Mouse (Mus musculus) cerebellum, adult 2 months (tissue): ENCODE results near the gene Gm20517. TPM values are rescaled to one million over a fixed set of nuclear protein-coding genes. Genes with fewer than 3 reads are reported as not detected.
"Not testable (repeated sequence)": the region's sequence is repeated elsewhere in the genome, so short reads cannot be mapped to it uniquely, and the experiment has no call there.

Source experiments
- DNase-seq, 2 experiments: peaks; one replicate each; pipeline ENCODE4 v3.0.0; 2021
- H3K27ac ChIP-seq: fragments of 200-500 bp; 2 replicates; pipeline ENCODE4 v1.5.1; 2012; ENCODE audit warnings: low read length, control low read depth, inconsistent platforms; ENCODE audit not compliant: insufficient read depth
- H3K27me3 ChIP-seq: fragments of 200-500 bp; 2 replicates; pipeline ENCODE4 v1.6.1; 2012; ENCODE audit warnings: inconsistent platforms, mild to moderate bottlenecking, low read length, moderate library complexity; ENCODE audit not compliant: control insufficient read depth, insufficient read depth
- H3K4me1 ChIP-seq: fragments of 200-500 bp; 2 replicates; pipeline ENCODE4 v1.6.1; 2011; ENCODE audit warnings: low read length; ENCODE audit not compliant: control insufficient read depth, insufficient read depth
- H3K4me3 ChIP-seq: fragments of 200-500 bp; replicated peaks from 2 replicates; pipeline ENCODE3; 2011; ENCODE audit warnings: mild to moderate bottlenecking, low read depth, low read length, control low read depth; ENCODE audit not compliant: insufficient read depth
- CTCF ChIP-seq: fragments of 200-500 bp; IDR thresholded peaks from 2 replicates; pipeline ENCODE4 v1.5.1; 2011; ENCODE audit warnings: low read depth, mild to moderate bottlenecking, control low read depth, low read length, moderate library complexity, borderline replicate concordance; ENCODE audit not compliant: insufficient read depth
- POLR2A ChIP-seq: fragments of 200-500 bp; IDR thresholded peaks from 2 replicates; pipeline ENCODE4 v1.6.1; 2011; ENCODE audit warnings: low read length, control low read depth, borderline replicate concordance; ENCODE audit not compliant: insufficient read depth
- WGBS: fragments of 180-500 bp; shearing (Covaris S2); methylation state at CpG from one replicate; pipeline ENCODE4 v1.1.7; 2018; 5-methylcytosine and 5-hydroxymethylcytosine counted together
- polyA plus RNA-seq: library from polyadenylated mRNA; depleted of rRNA; stranded (reverse); fragments of >200 nt; gene quantifications from 2 replicates; pipeline ENCODE4 v1.2.3, GENCODE M21; 2012

Gene Gm20517
- polyA plus RNA-seq, 1 experiment: 1.7 TPM

DNA sequence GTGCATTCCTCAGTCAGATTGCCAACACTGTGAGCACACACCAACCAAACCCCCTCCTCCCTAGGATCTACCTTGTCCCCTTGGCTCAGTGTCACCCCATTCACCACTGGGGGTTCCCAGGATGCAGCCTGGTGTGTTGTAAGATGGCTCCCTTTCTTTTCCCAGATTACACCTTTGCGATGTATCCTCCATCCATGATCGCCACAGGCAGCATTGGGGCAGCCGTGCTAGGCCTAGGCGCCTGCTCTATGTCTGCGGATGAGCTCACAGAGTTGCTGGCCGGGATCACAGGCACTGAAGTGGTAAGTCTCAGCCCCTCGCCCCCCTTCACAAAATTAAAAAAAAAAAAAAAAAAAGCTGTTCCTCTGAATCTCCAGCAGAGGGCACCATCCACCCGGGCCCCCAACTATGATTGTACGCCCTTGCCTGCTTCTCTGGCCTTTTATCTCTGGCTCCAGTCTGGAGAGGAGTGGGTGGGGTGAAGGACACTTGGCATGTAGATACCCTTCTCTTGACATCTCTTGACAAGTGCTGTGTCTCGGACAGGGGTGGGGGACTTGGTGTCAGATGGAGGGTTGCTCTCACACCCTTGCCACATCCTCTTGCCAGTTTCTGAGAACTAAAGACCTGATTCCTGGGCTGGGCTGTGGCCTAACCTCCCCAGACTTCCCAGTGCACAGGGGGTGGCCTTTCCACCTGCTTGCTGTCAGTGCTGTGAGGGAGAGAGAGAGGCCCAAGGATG is 13.4 kb upstream of the Gm20517 start:
- Histone ChIP-seq H3K4me1 (peaks cover 12% of the 10 kb centered on the region), H3K4me3 (no peak overlapping the region), H3K27me3 (no peaks in the 10 kb centered on the region), H3K27ac (no peak overlapping the region)
- TF ChIP-seq POLR2A (no peak), CTCF (peak; percentile 58)
- WGBS: 13% methylated on average over 10 of the region's 10 CpGs
- peak; percentile 22 to 48 for DNase-seq

- WGBS: 77% methylated on average over 10 of the region's 10 CpGs
- not testable (repeated sequence) for H3K27ac ChIP-seq, H3K27me3 ChIP-seq, H3K4me3 ChIP-seq
- peaks cover 12% of the 10 kb centered on the region for H3K4me1 ChIP-seq
- peak in 1 of 2 experiments; percentile 6 for DNase-seq
Observed at GRCm38 (mm10) chr17:47598580-47599304, 12.6 kb upstream of the Gm20517 start.

DNA sequence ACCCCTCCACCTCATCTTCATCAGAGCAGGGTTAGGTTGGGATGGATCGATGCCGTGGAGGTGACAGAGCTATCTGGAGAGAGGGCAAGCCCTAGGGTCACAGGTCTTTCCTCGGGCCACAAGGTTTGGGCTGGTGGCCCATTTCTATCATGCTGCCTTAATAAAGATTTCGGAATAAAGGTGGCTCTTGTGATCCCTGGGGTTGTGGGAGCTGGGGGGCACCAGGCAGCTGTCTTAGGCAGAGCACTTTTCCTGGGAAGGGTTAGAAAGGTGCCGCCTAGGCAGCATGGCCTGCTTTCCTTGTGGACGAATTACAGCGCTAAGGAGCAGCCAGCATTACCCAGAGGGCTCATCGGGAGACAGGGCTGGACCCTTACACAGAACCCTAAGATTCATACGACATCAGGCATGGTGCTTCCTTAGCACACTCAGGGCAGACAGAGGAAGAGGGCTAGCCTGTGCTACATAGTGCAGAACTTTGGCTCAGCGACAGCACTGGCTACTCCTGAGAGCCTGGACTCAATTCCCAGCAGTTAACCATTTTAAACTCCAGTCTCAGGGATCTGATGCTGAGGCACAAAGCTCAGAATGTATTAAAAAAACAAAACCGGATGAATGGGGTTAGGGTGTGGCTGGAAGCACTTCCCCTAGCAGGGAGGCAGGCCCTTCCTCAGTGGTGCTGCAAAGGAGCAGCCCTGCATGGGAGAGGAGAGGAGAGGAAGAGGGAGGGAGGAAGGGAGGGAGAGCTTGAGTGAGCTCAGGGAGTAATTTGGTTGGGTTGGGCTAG is 11.7 kb upstream of the Gm20517 start:
- no peaks in the 10 kb centered on the region for H3K27me3 ChIP-seq
- no peak overlapping the region for H3K4me3 ChIP-seq
- DNase-seq: no peak
- WGBS: 75% methylated on average over 11 of the region's 11 CpGs
- no peak for TF ChIP-seq CTCF
- no peak for TF ChIP-seq POLR2A
- H3K27ac ChIP-seq: no peak overlapping the region
- H3K4me1 ChIP-seq: peaks cover 7% of the 10 kb centered on the region

DNA sequence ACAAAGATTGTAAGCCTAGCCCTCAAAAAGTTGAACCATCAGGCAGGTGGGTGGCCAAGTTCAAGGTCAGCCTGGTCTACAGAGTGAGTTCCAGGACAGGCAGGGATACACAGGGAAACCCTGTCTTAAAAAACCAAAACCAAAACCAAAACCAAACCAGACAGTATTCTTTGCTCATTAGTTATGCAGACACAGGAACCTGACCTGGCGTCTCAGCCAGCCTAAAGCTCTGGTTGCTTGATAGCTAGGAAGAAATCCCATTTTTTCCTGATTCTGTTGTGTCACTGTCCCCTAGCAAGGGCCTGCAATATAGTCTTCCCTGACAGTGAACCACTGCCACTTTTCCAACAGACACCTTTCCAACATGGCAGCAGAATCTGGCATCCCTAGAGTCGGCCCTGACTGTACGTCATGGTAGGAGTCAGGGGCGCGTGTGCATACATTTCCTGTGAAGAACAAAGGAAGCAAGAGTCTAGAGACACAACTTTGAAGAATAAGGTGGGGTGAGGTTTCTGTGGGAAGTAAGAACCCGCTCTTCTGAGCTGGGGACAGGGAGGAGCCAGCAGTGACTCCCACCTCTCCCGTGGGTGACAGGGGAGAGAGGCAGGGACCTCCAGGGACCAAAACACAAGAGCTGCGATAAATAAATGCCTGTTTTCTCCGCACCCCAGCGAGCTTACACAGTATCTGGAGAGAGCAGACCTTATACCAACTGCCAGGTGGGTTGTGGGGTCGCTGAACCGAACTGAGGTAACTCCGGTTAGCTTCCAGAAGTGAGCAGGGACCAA is 10.6 kb upstream of the Gm20517 start:
- H3K4me3 ChIP-seq: no peak overlapping the region
- DNase-seq: no peak
- TF ChIP-seq CTCF: no peak
- no peak for TF ChIP-seq POLR2A
- 84% methylated on average over 13 of the region's 13 CpGs for WGBS
- H3K4me1 ChIP-seq: peaks cover 7% of the 10 kb centered on the region; the same call in 1 of the 2 replicates
- no peak overlapping the region for H3K27ac ChIP-seq
- no peaks in the 10 kb centered on the region for H3K27me3 ChIP-seq

DNA sequence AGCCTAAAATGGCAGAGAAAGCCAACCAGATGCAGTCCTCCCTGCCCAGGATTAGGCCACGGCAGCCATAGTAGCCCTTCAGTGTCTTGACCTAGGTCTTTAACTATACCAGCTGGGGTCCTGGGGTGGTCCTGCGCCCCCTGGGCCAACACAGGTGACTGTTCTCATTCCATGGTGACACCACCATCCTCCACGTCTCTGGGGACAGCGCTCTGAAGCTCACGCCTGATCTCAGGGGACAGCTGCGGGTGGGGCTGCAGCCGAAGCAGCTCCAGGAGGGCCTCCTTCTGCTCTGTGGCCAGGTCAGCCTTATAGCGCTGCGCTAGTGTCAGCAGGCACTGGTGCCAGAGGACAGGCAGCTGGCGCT is 10.0 kb upstream of the Gm20517 start:
- DNase-seq: no peak
- H3K27ac ChIP-seq: no peak overlapping the region
- H3K4me3 ChIP-seq: no peak overlapping the region
- 86% methylated on average over 10 of the region's 10 CpGs for WGBS
- H3K4me1 ChIP-seq: peaks cover 7% of the 10 kb centered on the region; the same call in 1 of the 2 replicates
- no peak for TF ChIP-seq POLR2A
- TF ChIP-seq CTCF: no peak
- no peaks in the 10 kb centered on the region for H3K27me3 ChIP-seq

- 90% methylated on average over 11 of the region's 11 CpGs for WGBS
- TF ChIP-seq CTCF: no peak
- TF ChIP-seq POLR2A: no peak
- no peak overlapping the region for H3K27ac ChIP-seq
- no peak overlapping the region for H3K4me3 ChIP-seq
- H3K27me3 ChIP-seq: no peaks in the 10 kb centered on the region
- no peak for DNase-seq
- H3K4me1 ChIP-seq: peaks cover 7% of the 10 kb centered on the region; the same call in 1 of the 2 replicates
Observed at GRCm38 (mm10) chr17:47602289-47602688, 9.1 kb upstream of the Gm20517 start.

GRCm38 (mm10) chr17:47606220-47606619 is 5.2 kb upstream of the Gm20517 start:
- 0 out of 2 replicates have a peak, but pooled peaks have one; percentile 5 for TF ChIP-seq CTCF
- TF ChIP-seq POLR2A: no peak
- no peak for DNase-seq
- Histone ChIP-seq H3K4me3 (no peak overlapping the region), H3K4me1 (no peaks in the 10 kb centered on the region), H3K27ac (no peak overlapping the region), H3K27me3 (no peaks in the 10 kb centered on the region)
- 65% methylated on average over 5 of the region's 5 CpGs for WGBS
